Mouse (Mus musculus): ENCODE measurements around the gene Med24. TPM values are rescaled to one million over a fixed set of nuclear protein-coding genes. Genes with fewer than 3 reads are reported as not detected.
A peak's percentile ranks its signal among the peaks of the same experiment; 100 is the strongest.
"Not testable (repeated sequence)": the region's sequence is repeated elsewhere in the genome, so short reads cannot be mapped to it uniquely, and the experiment has no call there.

The Med24 gene
- total and polyA plus RNA-seq, 2 experiments from 2014 or later: 48.3 to 88.6 TPM

DNA sequence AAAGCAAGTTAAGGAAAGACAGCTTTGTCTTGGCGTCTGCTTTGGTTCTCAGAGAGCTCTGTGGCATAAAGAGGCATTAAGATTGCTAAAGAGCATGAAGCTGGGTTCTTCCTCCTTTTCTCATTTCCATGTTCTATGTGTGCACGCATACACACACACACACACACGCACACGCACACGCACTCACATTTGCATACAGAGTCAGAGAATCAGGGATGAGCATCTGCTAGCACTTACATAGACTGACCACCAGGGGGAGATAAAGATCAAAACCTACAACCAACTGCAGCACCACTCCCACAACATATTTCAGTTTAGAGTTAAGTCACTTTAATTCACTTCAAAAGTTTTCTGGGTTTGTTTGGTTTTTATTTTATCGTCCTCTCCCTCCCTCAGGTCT lies 68.7 kb downstream of the Med24 start:
- Histone ChIP-seq H3K36me3 (ENCODE audit: insufficient read depth, low read length) (no peaks in the 10 kb centered on the region), H3K9me3 (ENCODE audit: low read length) (no peaks in the 10 kb centered on the region), H3K27me3 (ENCODE audit: insufficient read depth, low read length) (no peaks in the 10 kb centered on the region), H3K27ac (no peak overlapping the region), H3K9ac (replicated peaks; ENCODE audit: low read length) (no peak overlapping the region), H3K4me2 (ENCODE audit: low read depth, low read length) (0 out of 2 replicates have a peak overlapping the region, but pooled peaks have one; percentile 23), H3K4me3 (ENCODE audit: low read length) (no peak overlapping the region), H3K4me1 (ENCODE audit: insufficient read depth, low read length) (no peaks in the 10 kb centered on the region)
- TF ChIP-seq CTCF (IDR thresholded peaks at IDR 0.05; ENCODE audit: low read depth): peak; percentile 92
- ATAC-seq (no peak), DNase-seq (ENCODE audit: low spot score) (peak; percentile 83)
- 3% methylated on average over 6 of the region's 6 CpGs for WGBS

- not testable (repeated sequence) for H3K27ac ChIP-seq; H3K9me3 ChIP-seq (ENCODE audit: low read length); H3K36me3 ChIP-seq (ENCODE audit: insufficient read depth, low read length); H3K4me2 ChIP-seq (ENCODE audit: low read depth, low read length); H3K4me1 ChIP-seq (ENCODE audit: insufficient read depth, low read length); H3K4me3 ChIP-seq (ENCODE audit: low read length); H3K27me3 ChIP-seq (ENCODE audit: insufficient read depth, low read length); H3K9ac ChIP-seq (replicated peaks; ENCODE audit: low read length)
- DNase-seq (ENCODE audit: low spot score) (peak; percentile 62), ATAC-seq (peak; percentile 63; the same call in 1 of the 2 replicates)
- TF ChIP-seq CTCF (IDR thresholded peaks at IDR 0.05; ENCODE audit: low read depth): peak; percentile 71
- 16% methylated on average over 7 of the region's 7 CpGs for WGBS
Observed at GRCm38 (mm10) chr11:98655076-98655475, 74.2 kb downstream of the Med24 start.

Other genes with a start within 250 kb of the Med24 start
- gene Ikzf3, start 183.4 kb downstream of the Med24 start, total RNA-seq (2014; rRNA removed): not detected in 2 replicates
- 0.18 and 0.20 TPM in 2 replicates for gene Ikzf3, start 183.4 kb downstream of the Med24 start, polyA plus RNA-seq (2015; fragmentation: Nextera tagmentation; extraction: Ambion mirVana)
- gene Zpbp2, start 178.3 kb downstream of the Med24 start, total RNA-seq (2014; rRNA removed): not detected in 2 replicates
- 0.42 and 0.45 TPM in 2 replicates for gene Zpbp2, start 178.3 kb downstream of the Med24 start, polyA plus RNA-seq (2015; fragmentation: Nextera tagmentation; extraction: Ambion mirVana)
- gene Ormdl3, start 142.1 kb downstream of the Med24 start, total RNA-seq (2014; rRNA removed): 103 and 112 TPM in 2 replicates
- gene Ormdl3, start 142.1 kb downstream of the Med24 start, polyA plus RNA-seq (2015; fragmentation: Nextera tagmentation; extraction: Ambion mirVana): 98.8 and 100 TPM in 2 replicates
- not detected in 2 replicates for gene Lrrc3c, start 131.1 kb downstream of the Med24 start, total RNA-seq (2014; rRNA removed)
- not detected in 2 replicates for gene Lrrc3c, start 131.1 kb downstream of the Med24 start, polyA plus RNA-seq (2015; fragmentation: Nextera tagmentation; extraction: Ambion mirVana)
- gene Gm12355, start 103.8 kb downstream of the Med24 start, total RNA-seq (2014; rRNA removed): 0.21 TPM in 1 of 2 replicates, not detected in the other
- gene Gm12355, start 103.8 kb downstream of the Med24 start, polyA plus RNA-seq (2015; fragmentation: Nextera tagmentation; extraction: Ambion mirVana): 0.25 and 0.33 TPM in 2 replicates
- gene Gsdma3, start 103.1 kb downstream of the Med24 start, total RNA-seq (2014; rRNA removed): 0.68 TPM in 1 of 2 replicates, not detected in the other
- gene Gsdma3, start 103.1 kb downstream of the Med24 start, polyA plus RNA-seq (2015; fragmentation: Nextera tagmentation; extraction: Ambion mirVana): not detected in 2 replicates
- not detected in 2 replicates for gene Gsdma2, start 82.7 kb downstream of the Med24 start, total RNA-seq (2014; rRNA removed)
- gene Gsdma2, start 82.7 kb downstream of the Med24 start, polyA plus RNA-seq (2015; fragmentation: Nextera tagmentation; extraction: Ambion mirVana): not detected in 2 replicates
- gene Gsdma, start 65.1 kb downstream of the Med24 start, total RNA-seq (2014; rRNA removed): not detected in 2 replicates
- 0.14 and 0.16 TPM in 2 replicates for gene Gsdma, start 65.1 kb downstream of the Med24 start, polyA plus RNA-seq (2015; fragmentation: Nextera tagmentation; extraction: Ambion mirVana)
- 131 and 143 TPM in 2 replicates for gene Psmd3, start 46.9 kb downstream of the Med24 start, total RNA-seq (2014; rRNA removed)
- gene Psmd3, start 46.9 kb downstream of the Med24 start, polyA plus RNA-seq (2015; fragmentation: Nextera tagmentation; extraction: Ambion mirVana): 185 and 190 TPM in 2 replicates
- gene Csf3, start 28.2 kb downstream of the Med24 start, total RNA-seq (2014; rRNA removed): not detected in 2 replicates
- gene Csf3, start 28.2 kb downstream of the Med24 start, polyA plus RNA-seq (2015; fragmentation: Nextera tagmentation; extraction: Ambion mirVana): not detected in 2 replicates
- gene Thra, start 11.2 kb upstream of the Med24 start, total RNA-seq (2014; rRNA removed): 725 and 812 TPM in 2 replicates
- 160 TPM in 2 replicates for gene Thra, start 11.2 kb upstream of the Med24 start, polyA plus RNA-seq (2015; fragmentation: Nextera tagmentation; extraction: Ambion mirVana)
- gene Nr1d1, start 45.9 kb upstream of the Med24 start, total RNA-seq (2014; rRNA removed): 7.5 and 8.6 TPM in 2 replicates
- 10.2 and 13.5 TPM in 2 replicates for gene Nr1d1, start 45.9 kb upstream of the Med24 start, polyA plus RNA-seq (2015; fragmentation: Nextera tagmentation; extraction: Ambion mirVana)
- gene Msl1, start 66.1 kb upstream of the Med24 start, total RNA-seq (2014; rRNA removed): 77.7 and 94.3 TPM in 2 replicates
- gene Msl1, start 66.1 kb upstream of the Med24 start, polyA plus RNA-seq (2015; fragmentation: Nextera tagmentation; extraction: Ambion mirVana): 25.0 and 25.4 TPM in 2 replicates
- 24.4 and 74.0 TPM in 2 replicates for gene Casc3, start 75.5 kb upstream of the Med24 start, total RNA-seq (2014; rRNA removed)
- 35.4 and 35.7 TPM in 2 replicates for gene Casc3, start 75.5 kb upstream of the Med24 start, polyA plus RNA-seq (2015; fragmentation: Nextera tagmentation; extraction: Ambion mirVana)
- gene Rapgefl1, start 107.3 kb upstream of the Med24 start, total RNA-seq (2014; rRNA removed): 29.5 and 44.1 TPM in 2 replicates
- 11.0 TPM in 2 replicates for gene Rapgefl1, start 107.3 kb upstream of the Med24 start, polyA plus RNA-seq (2015; fragmentation: Nextera tagmentation; extraction: Ambion mirVana)
- 8.1 and 10.4 TPM in 2 replicates for gene Wipf2, start 134.2 kb upstream of the Med24 start, total RNA-seq (2014; rRNA removed)
- 3.5 and 3.7 TPM in 2 replicates for gene Wipf2, start 134.2 kb upstream of the Med24 start, polyA plus RNA-seq (2015; fragmentation: Nextera tagmentation; extraction: Ambion mirVana)
- 2.5 and 4.6 TPM in 2 replicates for gene Cdc6, start 178.4 kb upstream of the Med24 start, total RNA-seq (2014; rRNA removed)
- 3.0 and 3.4 TPM in 2 replicates for gene Cdc6, start 178.4 kb upstream of the Med24 start, polyA plus RNA-seq (2015; fragmentation: Nextera tagmentation; extraction: Ambion mirVana)
- 16.9 and 19.2 TPM in 2 replicates for gene Rara, start 198.4 kb upstream of the Med24 start, total RNA-seq (2014; rRNA removed)
- 8.1 and 9.5 TPM in 2 replicates for gene Rara, start 198.4 kb upstream of the Med24 start, polyA plus RNA-seq (2015; fragmentation: Nextera tagmentation; extraction: Ambion mirVana)

Data from hindbrain, postnatal 0 days (tissue).